ENCODE assay signal across 18 mouse cellular contexts in genomic region chr6:136614156-136614555, GRCm38 (mm10). TPM values are rescaled to one million over a fixed set of nuclear protein-coding genes. Genes with fewer than 3 reads are reported as not detected.
DNase-seq lines count a peak whose midpoint lies in the region; ATAC-seq and TF ChIP-seq lines count a peak whose summit lies in the region.
"Had no signal": no experiment of that assay in that cellular context is flagged by ENCODE, and none has a peak within 500 bp of the region (broad histone marks: within the 10 kb centered on the region; RNA-seq: fewer than 3 reads in every experiment).

No protein-coding gene starts in this region.

- no peak overlapping the region for H3ac ChIP-seq in myocyte (ENCODE audit: control insufficient read depth, insufficient read length)

- H3K4me3 ChIP-seq in midbrain, embryonic 11.5 days (ENCODE audit: low read depth, low read length), result no peak overlapping the region
- H3K4me3 ChIP-seq in midbrain, embryonic 13.5 days (replicated peaks), result no peak overlapping the region
- H3K4me3 ChIP-seq in myocyte, result no peak overlapping the region
- H3K4me3 ChIP-seq: embryonic facial prominence, embryonic 10.5 days; forebrain, embryonic 12.5 days; lung, embryonic 15.5 days; midbrain, embryonic 12.5 days had no signal

- no peak for DNase-seq in midbrain, embryonic 11.5 days (ENCODE audit: low spot score, missing footprints)
- DNase-seq in cerebellum, adult 11-12 months, result peak; percentile 90
- peak; percentile 72 to 83 for DNase-seq in cerebellum, postnatal 10 days
- no peak for DNase-seq in embryo, embryonic 9.5 days (ENCODE audit: extremely low spot score)
- no peak for DNase-seq in neural tube, embryonic 10.5 days (ENCODE audit: extremely low spot score, low spot score)
- DNase-seq: gastrocnemius, postnatal 14 days had no signal

- WGBS in midbrain, embryonic 11.5 days, result 98% methylated on average over 3 of the region's 3 CpGs
- WGBS in midbrain, embryonic 13.5 days, result 90% methylated on average over 3 of the region's 3 CpGs

- peaks cover 2% of the 10 kb centered on the region for H3K36me3 ChIP-seq in midbrain, embryonic 11.5 days (ENCODE audit: control insufficient read depth, insufficient read depth, low read length)
- H3K36me3 ChIP-seq in midbrain, embryonic 13.5 days, result peaks cover 23% of the 10 kb centered on the region
- H3K36me3 ChIP-seq in myocyte (ENCODE audit: control insufficient read depth, insufficient read depth), result no peaks in the 10 kb centered on the region

- no peaks in the 10 kb centered on the region for H3K9me3 ChIP-seq in midbrain, embryonic 11.5 days (ENCODE audit: control insufficient read depth, low read length)
- H3K9me3 ChIP-seq in midbrain, embryonic 13.5 days, result no peaks in the 10 kb centered on the region
- H3K9me3 ChIP-seq: lung, embryonic 15.5 days had no signal

- H3K27me3 ChIP-seq in midbrain, embryonic 11.5 days (ENCODE audit: control insufficient read depth, insufficient read depth, low read length), result no peaks in the 10 kb centered on the region
- H3K27me3 ChIP-seq in midbrain, embryonic 13.5 days, result no peaks in the 10 kb centered on the region
- no peaks in the 10 kb centered on the region for H3K27me3 ChIP-seq in myocyte (ENCODE audit: control insufficient read depth, insufficient read depth, insufficient read length)
- H3K27me3 ChIP-seq: forebrain, embryonic 12.5 days; lung, embryonic 15.5 days; midbrain, embryonic 12.5 days had no signal

- H3K4me2 ChIP-seq in midbrain, embryonic 11.5 days, result no peak overlapping the region
- H3K4me2 ChIP-seq in midbrain, embryonic 13.5 days (replicated peaks), result no peak overlapping the region
- H3K4me2 ChIP-seq in myocyte (ENCODE audit: low read depth), result no peak overlapping the region
- H3K4me2 ChIP-seq: forebrain, embryonic 12.5 days; lung, embryonic 15.5 days; midbrain, embryonic 12.5 days had no signal

- no peaks in the 10 kb centered on the region for H3K79me2 ChIP-seq in myocyte (ENCODE audit: control insufficient read depth, insufficient read depth)

- H3K4me1 ChIP-seq in midbrain, embryonic 11.5 days (ENCODE audit: control insufficient read depth, insufficient read depth, low read length), result no peaks in the 10 kb centered on the region
- H3K4me1 ChIP-seq in midbrain, embryonic 13.5 days (replicated peaks), result no peaks in the 10 kb centered on the region
- H3K4me1 ChIP-seq: embryonic facial prominence, embryonic 10.5 days; forebrain, embryonic 12.5 days; lung, embryonic 15.5 days; midbrain, embryonic 12.5 days had no signal

- H3K27ac ChIP-seq in midbrain, embryonic 11.5 days (ENCODE audit: low read depth, low read length), result no peak overlapping the region
- H3K27ac ChIP-seq in midbrain, embryonic 13.5 days, result no peak overlapping the region
- H3K27ac ChIP-seq: embryonic facial prominence, embryonic 10.5 days; forebrain, embryonic 12.5 days; kidney, postnatal 0 days; liver, embryonic 14.5 days; lung, embryonic 15.5 days; macrophage; midbrain, embryonic 12.5 days; stomach, postnatal 0 days had no signal

- no peak for TF ChIP-seq POLR2A in myocyte (IDR thresholded peaks at IDR 0.05; ENCODE audit: insufficient read length, low read depth)

- no peak overlapping the region for H3K9ac ChIP-seq in midbrain, embryonic 11.5 days (ENCODE audit: low read length)
- H3K9ac ChIP-seq in midbrain, embryonic 13.5 days (replicated peaks), result no peak overlapping the region
- H3K9ac ChIP-seq: forebrain, embryonic 12.5 days; liver, embryonic 14.5 days; lung, embryonic 15.5 days; midbrain, embryonic 12.5 days had no signal

- ATAC-seq in midbrain, embryonic 11.5 days (ENCODE audit: low FRiP score), result 0 out of 2 replicates have a peak, but pooled peaks have one; percentile 15
- no peak; the same call in 1 of the 2 replicates for ATAC-seq in midbrain, embryonic 13.5 days
- ATAC-seq: intestine, postnatal 0 days had no signal

TF ChIP-seq in myocyte, 11 proteins besides CTCF, POLR2A, EP300 and RAD21:
- TF ChIP-seq USF1 (IDR thresholded peaks at IDR 0.05; ENCODE audit: low read depth) (no peak), TCF3 (IDR thresholded peaks at IDR 0.05; ENCODE audit: insufficient read length, low read depth) (no peak), POLR2AphosphoS2 (IDR thresholded peaks at IDR 0.05; ENCODE audit: insufficient read length, low read depth) (peak; percentile 35), CEBPB (IDR thresholded peaks at IDR 0.05; ENCODE audit: insufficient read depth, poor library complexity, severe bottlenecking) (no peak)
TF ChIP-seq in myocyte: peak in this region for 1.

RNA-seq across cellular contexts. Expression of gene Plbd1, which starts 47.6 kb away (rescaled TPM):
- 0.84 and 1.4 TPM in 2 replicates for polyA plus RNA-seq in midbrain, embryonic 11.5 days (2014; fragmentation: Nextera tagmentation; extraction: Ambion mirVana)
- polyA plus RNA-seq in midbrain, embryonic 13.5 days (2015; fragmentation: Nextera tagmentation; extraction: Ambion mirVana), result 0.24 and 0.47 TPM in 2 replicates
- polyA plus RNA-seq in myocyte (2012; fragmentation: generic; extraction: Trizol), result 0.02 TPM
- polyA plus RNA-seq: C2C12 had no signal

Comparison
In these comparisons a context has a peak if more than half of its experiments do, and no peak if none do; other contexts are left out.
1. DNase-seq: peak in cerebellum, adult 11-12 months (single experiment) and cerebellum, postnatal 10 days (2 of 2); none in midbrain, embryonic 11.5 days (single experiment), embryo, embryonic 9.5 days (single experiment) and neural tube, embryonic 10.5 days (single experiment).